Mouse (Mus musculus): Measurements from ENCODE around the gene Hhipl1. TPM values are rescaled to one million over a fixed set of nuclear protein-coding genes. Genes with fewer than 3 reads are reported as not detected.

The Hhipl1 gene
- polyA plus RNA-seq (2014; fragmentation: Nextera tagmentation; extraction: Ambion mirVana): 1.0 TPM in 2 replicates

- Histone ChIP-seq H3K9ac (ENCODE audit: low read length) (peak within 1 kb of the TSS; percentile 76), H3K4me1 (ENCODE audit: control insufficient read depth, insufficient read depth, low read length) (peaks cover 6% of the 10 kb centered on the region), H3K4me3 (ENCODE audit: low read depth, low read length) (peak within 1 kb of the TSS; percentile 48), H3K9me3 (ENCODE audit: control insufficient read depth, low read length) (no peaks in the 10 kb centered on the region), H3K4me2 (ENCODE audit: low read depth) (peak within 1 kb of the TSS; percentile 98), H3K36me3 (ENCODE audit: control insufficient read depth, insufficient read depth, low read length) (no peaks in the 10 kb centered on the region), H3K27ac (ENCODE audit: low read depth, low read length) (no peak within 1 kb of the TSS), H3K27me3 (ENCODE audit: control insufficient read depth, insufficient read depth, low read length) (0 out of 2 replicates have a peak, but pooled peaks cover 2% of the 10 kb centered on the region)
- ATAC-seq (ENCODE audit: insufficient read depth, low FRiP score, low TSS enrichment) (peak; percentile 48), DNase-seq (ENCODE audit: low spot score) (peak; percentile 75)
- 5% methylated on average over 60 of the region's 67 CpGs for WGBS
Observed at GRCm38 (mm10) chr12:108305812-108306794, at the start of gene Hhipl1. Gene Hhipl1, plus strand, starts transcription at chr12:108306270.

GRCm38 (mm10) chr12:108256734-108257133 lies 49.3 kb upstream of the Hhipl1 start:
- no peak overlapping the region for H3K27ac ChIP-seq (ENCODE audit: low read depth, low read length)
- H3K9me3 ChIP-seq (ENCODE audit: control insufficient read depth, low read length): no peaks in the 10 kb centered on the region
- no peaks in the 10 kb centered on the region for H3K27me3 ChIP-seq (ENCODE audit: control insufficient read depth, insufficient read depth, low read length)
- H3K4me2 ChIP-seq (ENCODE audit: low read depth): no peak overlapping the region
- DNase-seq (ENCODE audit: low spot score) (no peak), ATAC-seq (ENCODE audit: insufficient read depth, low FRiP score, low TSS enrichment) (no peak)
- H3K36me3 ChIP-seq (ENCODE audit: control insufficient read depth, insufficient read depth, low read length): no peaks in the 10 kb centered on the region
- H3K4me3 ChIP-seq (ENCODE audit: low read depth, low read length): no peak overlapping the region
- 77% methylated on average over 10 of the region's 10 CpGs for WGBS
- H3K9ac ChIP-seq (ENCODE audit: low read length): no peak overlapping the region
- peaks cover 49% of the 10 kb centered on the region for H3K4me1 ChIP-seq (ENCODE audit: control insufficient read depth, insufficient read depth, low read length)

GRCm38 (mm10) chr12:108259322-108260049 lies 46.6 kb upstream of the Hhipl1 start:
- 82% methylated on average over 24 of the region's 24 CpGs for WGBS
- ATAC-seq (ENCODE audit: insufficient read depth, low FRiP score, low TSS enrichment) (no peak), DNase-seq (ENCODE audit: low spot score) (no peak)
- no peaks in the 10 kb centered on the region for H3K9me3 ChIP-seq (ENCODE audit: control insufficient read depth, low read length)
- 0 out of 2 replicates have a peak overlapping the region, but pooled peaks have one; percentile 27 for H3K27ac ChIP-seq (ENCODE audit: low read depth, low read length)
- H3K27me3 ChIP-seq (ENCODE audit: control insufficient read depth, insufficient read depth, low read length): no peaks in the 10 kb centered on the region
- H3K4me1 ChIP-seq (ENCODE audit: control insufficient read depth, insufficient read depth, low read length): peaks cover 53% of the 10 kb centered on the region
- H3K4me2 ChIP-seq (ENCODE audit: low read depth): no peak overlapping the region
- H3K4me3 ChIP-seq (ENCODE audit: low read depth, low read length): no peak overlapping the region
- no peak overlapping the region for H3K9ac ChIP-seq (ENCODE audit: low read length)
- no peaks in the 10 kb centered on the region for H3K36me3 ChIP-seq (ENCODE audit: control insufficient read depth, insufficient read depth, low read length)

GRCm38 (mm10) chr12:108260950-108261349 lies 45.1 kb upstream of the Hhipl1 start:
- no peak for DNase-seq (ENCODE audit: low spot score)
- H3K27ac ChIP-seq (ENCODE audit: low read depth, low read length): no peak overlapping the region
- no peaks in the 10 kb centered on the region for H3K9me3 ChIP-seq (ENCODE audit: control insufficient read depth, low read length)
- no peaks in the 10 kb centered on the region for H3K27me3 ChIP-seq (ENCODE audit: control insufficient read depth, insufficient read depth, low read length)
- peaks cover 60% of the 10 kb centered on the region for H3K4me1 ChIP-seq (ENCODE audit: control insufficient read depth, insufficient read depth, low read length)
- 87% methylated on average over 12 of the region's 12 CpGs for WGBS
- H3K4me2 ChIP-seq (ENCODE audit: low read depth): no peak overlapping the region
- H3K36me3 ChIP-seq (ENCODE audit: control insufficient read depth, insufficient read depth, low read length): no peaks in the 10 kb centered on the region
- no peak for ATAC-seq (ENCODE audit: insufficient read depth, low FRiP score, low TSS enrichment)
- no peak overlapping the region for H3K9ac ChIP-seq (ENCODE audit: low read length)
- H3K4me3 ChIP-seq (ENCODE audit: low read depth, low read length): no peak overlapping the region

GRCm38 (mm10) chr12:108264918-108265317 lies 41.2 kb upstream of the Hhipl1 start:
- Histone ChIP-seq H3K9me3 (ENCODE audit: control insufficient read depth, low read length) (no peaks in the 10 kb centered on the region), H3K4me3 (ENCODE audit: low read depth, low read length) (no peak overlapping the region), H3K4me2 (ENCODE audit: low read depth) (no peak overlapping the region), H3K9ac (ENCODE audit: low read length) (peak overlapping the region; percentile 69; the same call in 1 of the 2 replicates), H3K27ac (ENCODE audit: low read depth, low read length) (peak overlapping the region; percentile 92), H3K4me1 (ENCODE audit: control insufficient read depth, insufficient read depth, low read length) (peaks cover 60% of the 10 kb centered on the region), H3K27me3 (ENCODE audit: control insufficient read depth, insufficient read depth, low read length) (no peaks in the 10 kb centered on the region), H3K36me3 (ENCODE audit: control insufficient read depth, insufficient read depth, low read length) (0 out of 2 replicates have a peak, but pooled peaks cover under 1% of the 10 kb centered on the region)
- WGBS: 74% methylated on average over 7 of the region's 7 CpGs
- DNase-seq (ENCODE audit: low spot score) (no peak), ATAC-seq (ENCODE audit: insufficient read depth, low FRiP score, low TSS enrichment) (no peak)

GRCm38 (mm10) chr12:108265831-108266619 lies 40.0 kb upstream of the Hhipl1 start:
- Histone ChIP-seq H3K36me3 (ENCODE audit: control insufficient read depth, insufficient read depth, low read length) (0 out of 2 replicates have a peak, but pooled peaks cover 2% of the 10 kb centered on the region), H3K27me3 (ENCODE audit: control insufficient read depth, insufficient read depth, low read length) (no peaks in the 10 kb centered on the region), H3K9ac (ENCODE audit: low read length) (peak overlapping the region; percentile 69), H3K4me1 (ENCODE audit: control insufficient read depth, insufficient read depth, low read length) (peaks cover 62% of the 10 kb centered on the region), H3K27ac (ENCODE audit: low read depth, low read length) (peak overlapping the region; percentile 92), H3K4me3 (ENCODE audit: low read depth, low read length) (peak overlapping the region; percentile 9; the same call in 1 of the 2 replicates), H3K9me3 (ENCODE audit: control insufficient read depth, low read length) (no peaks in the 10 kb centered on the region), H3K4me2 (ENCODE audit: low read depth) (peak overlapping the region; percentile 38)
- 9% methylated on average over 27 of the region's 27 CpGs for WGBS
- peak; percentile 90 for ATAC-seq (ENCODE audit: insufficient read depth, low FRiP score, low TSS enrichment)
- DNase-seq (ENCODE audit: low spot score): peak; percentile 80

GRCm38 (mm10) chr12:108267653-108268052 lies 38.4 kb upstream of the Hhipl1 start:
- H3K27me3 ChIP-seq (ENCODE audit: control insufficient read depth, insufficient read depth, low read length): no peaks in the 10 kb centered on the region
- peaks cover 73% of the 10 kb centered on the region for H3K4me1 ChIP-seq (ENCODE audit: control insufficient read depth, insufficient read depth, low read length)
- peak overlapping the region; percentile 92; the same call in 1 of the 2 replicates for H3K27ac ChIP-seq (ENCODE audit: low read depth, low read length)
- ATAC-seq (ENCODE audit: insufficient read depth, low FRiP score, low TSS enrichment) (no peak), DNase-seq (ENCODE audit: low spot score) (no peak)
- H3K4me3 ChIP-seq (ENCODE audit: low read depth, low read length): no peak overlapping the region
- H3K9ac ChIP-seq (ENCODE audit: low read length): no peak overlapping the region
- no peak overlapping the region for H3K4me2 ChIP-seq (ENCODE audit: low read depth)
- H3K9me3 ChIP-seq (ENCODE audit: control insufficient read depth, low read length): no peaks in the 10 kb centered on the region
- H3K36me3 ChIP-seq (ENCODE audit: control insufficient read depth, insufficient read depth, low read length): 0 out of 2 replicates have a peak, but pooled peaks cover 2% of the 10 kb centered on the region
- WGBS: 78% methylated on average over 7 of the region's 7 CpGs

- no peak overlapping the region for H3K4me3 ChIP-seq (ENCODE audit: low read depth, low read length)
- 0 out of 2 replicates have a peak, but pooled peaks cover 2% of the 10 kb centered on the region for H3K36me3 ChIP-seq (ENCODE audit: control insufficient read depth, insufficient read depth, low read length)
- no peak overlapping the region for H3K27ac ChIP-seq (ENCODE audit: low read depth, low read length)
- no peak for ATAC-seq (ENCODE audit: insufficient read depth, low FRiP score, low TSS enrichment)
- no peak for DNase-seq (ENCODE audit: low spot score)
- no peaks in the 10 kb centered on the region for H3K9me3 ChIP-seq (ENCODE audit: control insufficient read depth, low read length)
- H3K27me3 ChIP-seq (ENCODE audit: control insufficient read depth, insufficient read depth, low read length): no peaks in the 10 kb centered on the region
- no peak overlapping the region for H3K4me2 ChIP-seq (ENCODE audit: low read depth)
- H3K9ac ChIP-seq (ENCODE audit: low read length): no peak overlapping the region
- WGBS: 89% methylated on average over 10 of the region's 10 CpGs
- peaks cover 73% of the 10 kb centered on the region for H3K4me1 ChIP-seq (ENCODE audit: control insufficient read depth, insufficient read depth, low read length)
Observed at GRCm38 (mm10) chr12:108268970-108269369, 37.1 kb upstream of the Hhipl1 start.

Measured in neural tube, embryonic 11.5 days (tissue).